Mouse (Mus musculus) heart, adult 2 months (tissue): ENCODE measurements around the gene Smim23. TPM values are rescaled to one million over a fixed set of nuclear protein-coding genes. Genes with fewer than 3 reads are reported as not detected.

Experiments used
- DNase-seq, 2 experiments: peaks; one replicate each; pipeline ENCODE4 v3.0.0; 2021
- H3K27ac ChIP-seq: fragments of 200-600 bp; 2 replicates; pipeline ENCODE4 v1.8.1; 2022
- H3K27me3 ChIP-seq: fragments of 200-500 bp; 2 replicates; pipeline ENCODE4 v1.6.1; 2012; ENCODE audit warnings: mild to moderate bottlenecking, low read length, inconsistent platforms, mixed read lengths; ENCODE audit not compliant: control insufficient read depth, insufficient read depth
- H3K36me3 ChIP-seq: fragments of 200-500 bp; 2 replicates; pipeline ENCODE4 v1.6.1; 2012; ENCODE audit warnings: low read length, inconsistent platforms; ENCODE audit not compliant: control insufficient read depth, insufficient read depth
- H3K4me1 ChIP-seq: fragments of 200-500 bp; 2 replicates; pipeline ENCODE4 v1.6.1; 2011; ENCODE audit warnings: low read length; ENCODE audit not compliant: control insufficient read depth, insufficient read depth
- H3K4me3 ChIP-seq: fragments of 200-600 bp; 2 replicates; pipeline ENCODE4 v1.8.1; 2022
- H3K79me2 ChIP-seq: fragments of 200-500 bp; replicated peaks from 2 replicates; pipeline ENCODE4 v1.6.1; 2012; ENCODE audit warnings: mild to moderate bottlenecking, inconsistent platforms, low read length, moderate library complexity, mixed read lengths; ENCODE audit not compliant: control insufficient read depth, insufficient read depth
- H3K9ac ChIP-seq: fragments of 200-500 bp; 2 replicates; pipeline ENCODE4 v1.6.1; 2012; ENCODE audit warnings: low read depth, mild to moderate bottlenecking, control low read depth, inconsistent platforms, low read length, mixed read lengths
- CTCF ChIP-seq: fragments of 200-600 bp; IDR thresholded peaks from 2 replicates; pipeline ENCODE4 v1.8.1; 2022; ENCODE audit warnings: antibody characterized with exemption, mild to moderate bottlenecking, moderate library complexity
- EP300 ChIP-seq: fragments of 200-500 bp; IDR thresholded peaks from 2 replicates; pipeline ENCODE4 v1.6.1; 2011; ENCODE audit warnings: low read depth, low read length, control low read depth; ENCODE audit not compliant: insufficient read depth
- POLR2A ChIP-seq: fragments of 200-500 bp; IDR thresholded peaks from 2 replicates; pipeline ENCODE4 v1.6.1; 2011; ENCODE audit warnings: mild to moderate bottlenecking, low read depth, low read length, control low read depth; ENCODE audit not compliant: insufficient read depth
- WGBS: fragments of 180-500 bp; shearing (Covaris S2); methylation state at CpG from one replicate; pipeline ENCODE4 v1.1.7; 2018; 5-methylcytosine and 5-hydroxymethylcytosine counted together
- intact Hi-C: fragments of 180-260 bp; cut with DNase I; formaldehyde crosslinking; loops from one replicate; pipeline ENCODE4 v1.15.1; 2025
- long read RNA-seq: library from polyadenylated mRNA; stranded (forward); transcript quantifications from one replicate; pipeline ENCODE4 v2.0.0, GENCODE M21; 2021
- polyA plus RNA-seq: library from polyadenylated mRNA; depleted of rRNA; stranded (reverse); fragments of >200 nt; gene quantifications from 2 replicates; pipeline ENCODE4 v1.2.3, GENCODE M21; 2012; rRNA removed
- total RNA-seq, 2 experiments: library from RNA; stranded (reverse); gene quantifications; 2 replicates each; pipeline ENCODE4 v1.2.3; 2021

Smim23 gene
- not detected for total RNA-seq
- polyA plus RNA-seq = not detected in 2 replicates
- long read RNA-seq = 0 reads

GRCm38 (mm10) chr11:32824505-32824904 lies at the start of gene Smim23:
Gene Smim23 (minus strand): TSS chr11:32824605.
- Histone ChIP-seq H3K27me3 (no peaks in the 10 kb centered on the region), H3K79me2 (no peaks in the 10 kb centered on the region), H3K27ac (no peak within 1 kb of the TSS), H3K4me3 (no peak within 1 kb of the TSS), H3K4me1 (no peaks in the 10 kb centered on the region), H3K36me3 (no peaks in the 10 kb centered on the region), H3K9ac (no peak within 1 kb of the TSS)
- intact Hi-C loops = no loop called here
- DNase-seq = no peak
- WGBS = 80% methylated on average over 1 of the region's 1 CpGs
- TF ChIP-seq EP300 (no peak), CTCF (no peak), POLR2A (no peak)

- 85% methylated on average over 10 of the region's 10 CpGs for WGBS
Observed at GRCm38 (mm10) chr11:32868619-32869383, 44.4 kb upstream of the Smim23 start.

DNA sequence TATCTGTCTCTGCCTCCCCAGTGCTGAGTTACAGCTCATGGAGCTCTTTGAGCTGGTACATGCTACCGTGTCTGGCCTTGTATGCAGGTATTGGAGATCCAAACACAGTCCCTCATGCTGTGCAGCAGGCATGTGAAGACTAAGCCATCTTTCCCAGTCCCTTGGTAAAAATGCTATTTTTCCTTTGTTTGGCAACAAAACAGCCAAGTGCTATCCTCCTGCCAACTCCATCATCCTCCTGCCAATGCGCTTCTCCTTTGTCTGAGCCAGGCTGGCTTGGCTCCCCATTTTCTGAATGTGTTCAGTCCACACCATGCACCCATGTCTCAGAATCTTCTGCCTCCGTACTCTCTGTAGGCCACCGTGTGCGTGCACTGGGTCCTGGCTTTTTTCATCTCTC lies 40.2 kb upstream of the Smim23 start:
- intact Hi-C loops = no loop called here
- Histone ChIP-seq H3K4me3 (no peak overlapping the region), H3K79me2 (no peaks in the 10 kb centered on the region), H3K36me3 (no peaks in the 10 kb centered on the region), H3K27me3 (no peaks in the 10 kb centered on the region), H3K27ac (no peak overlapping the region), H3K9ac (no peak overlapping the region), H3K4me1 (no peaks in the 10 kb centered on the region)
- WGBS = 82% methylated on average over 5 of the region's 5 CpGs
- no peak for DNase-seq
- TF ChIP-seq CTCF (no peak), POLR2A (no peak), EP300 (no peak)

More at GRCm38 (mm10) chr11:32868619-32869383, 44.4 kb upstream of the Smim23 start:
- H3K4me3 ChIP-seq = no peak overlapping the region
- H3K79me2 ChIP-seq = no peaks in the 10 kb centered on the region
- no peak overlapping the region for H3K27ac ChIP-seq
- DNase-seq = no peak
- intact Hi-C loops = no loop called here
- H3K9ac ChIP-seq = no peak overlapping the region
- no peaks in the 10 kb centered on the region for H3K36me3 ChIP-seq
- TF ChIP-seq POLR2A (no peak), CTCF (no peak), EP300 (no peak)
- no peaks in the 10 kb centered on the region for H3K4me1 ChIP-seq
- no peaks in the 10 kb centered on the region for H3K27me3 ChIP-seq

- intact Hi-C loops = no loop called here
Observed at GRCm38 (mm10) chr11:32857418-32857879, 33.0 kb upstream of the Smim23 start.

GRCm38 (mm10) chr11:32846682-32847222 lies 22.3 kb upstream of the Smim23 start:
- 49% methylated on average over 20 of the region's 20 CpGs for WGBS
- no peak for DNase-seq
- H3K36me3 ChIP-seq = no peaks in the 10 kb centered on the region

More at GRCm38 (mm10) chr11:32857418-32857879, 33.0 kb upstream of the Smim23 start:
- Histone ChIP-seq H3K4me3 (no peak overlapping the region), H3K27me3 (no peaks in the 10 kb centered on the region), H3K9ac (no peak overlapping the region), H3K36me3 (no peaks in the 10 kb centered on the region), H3K4me1 (no peaks in the 10 kb centered on the region), H3K79me2 (no peaks in the 10 kb centered on the region), H3K27ac (no peak overlapping the region)
- DNase-seq = no peak
- WGBS = 11% methylated on average over 8 of the region's 8 CpGs
- TF ChIP-seq POLR2A (no peak), EP300 (no peak), CTCF (no peak)

DNA sequence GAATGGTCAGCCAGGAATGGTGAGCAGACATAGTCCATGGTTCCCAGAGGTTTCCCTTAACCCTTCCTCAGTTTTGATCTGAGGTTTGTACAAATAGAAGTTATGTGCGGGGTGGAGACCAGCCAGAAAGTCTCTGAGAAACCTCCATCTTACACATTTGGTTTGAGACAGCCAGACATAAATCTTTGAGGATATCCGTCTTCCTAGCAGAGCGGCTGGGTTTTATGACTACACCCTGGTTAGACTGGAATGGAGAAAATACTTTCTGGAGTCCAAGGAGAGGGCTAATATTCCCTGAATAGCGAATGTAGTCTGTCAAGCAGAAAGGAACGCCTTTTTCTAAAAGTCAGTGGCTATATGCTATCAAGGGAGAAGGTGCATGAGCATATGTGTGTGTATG lies 16.8 kb upstream of the Smim23 start:
- intact Hi-C loops = no loop called here

More at GRCm38 (mm10) chr11:32846682-32847222, 22.3 kb upstream of the Smim23 start:
- intact Hi-C loops = no loop called here
- Histone ChIP-seq H3K27ac (no peak overlapping the region), H3K9ac (no peak overlapping the region), H3K4me1 (no peaks in the 10 kb centered on the region), H3K79me2 (no peaks in the 10 kb centered on the region), H3K4me3 (no peak overlapping the region), H3K27me3 (no peaks in the 10 kb centered on the region)
- no peak for TF ChIP-seq EP300
- no peak for TF ChIP-seq CTCF
- TF ChIP-seq POLR2A = no peak

More for the DNA sequence above, 16.8 kb upstream of the Smim23 start:
- TF ChIP-seq POLR2A (no peak), EP300 (no peak), CTCF (no peak)
- no peaks in the 10 kb centered on the region for H3K79me2 ChIP-seq
- no peak overlapping the region for H3K9ac ChIP-seq
- no peaks in the 10 kb centered on the region for H3K27me3 ChIP-seq
- H3K36me3 ChIP-seq = no peaks in the 10 kb centered on the region
- no peak for DNase-seq
- H3K4me1 ChIP-seq = no peaks in the 10 kb centered on the region
- WGBS = 86% methylated on average over 5 of the region's 5 CpGs
- H3K27ac ChIP-seq = no peak overlapping the region
- no peak overlapping the region for H3K4me3 ChIP-seq
